Mouse (Mus musculus) cerebellum, adult 9-10 months (tissue): ENCODE data around the gene Lysmd1.
"Not testable (repeated sequence)": the region's sequence is repeated elsewhere in the genome, so short reads cannot be mapped to it uniquely, and the experiment has no call there.

Source experiments
- DNase-seq: peaks from one replicate; pipeline ENCODE4 v3.0.0; 2022

Gene Lysmd1

GRCm38 (mm10) chr3:95133680-95134101 lies at the start of gene Lysmd1, which contains the start of gene Scnm1:
Gene Lysmd1, plus strand, starts transcription at chr3:95134088.
Gene Scnm1, minus strand, starts transcription at chr3:95134011.
- peak; percentile 97 for DNase-seq

GRCm38 (mm10) chr3:95088071-95088470 lies 45.8 kb upstream of the Lysmd1 start:
- no peak for DNase-seq

- no peak for DNase-seq
Measured at GRCm38 (mm10) chr3:95100854-95101253, 33.0 kb upstream of the Lysmd1 start.

- no peak for DNase-seq
Measured at GRCm38 (mm10) chr3:95105121-95105520, 28.8 kb upstream of the Lysmd1 start.

GRCm38 (mm10) chr3:95105586-95106337 lies 28.1 kb upstream of the Lysmd1 start:
- DNase-seq, result no peak

- DNase-seq, result peak; percentile 97
Measured at GRCm38 (mm10) chr3:95106338-95107117, 27.4 kb upstream of the Lysmd1 start, which contains the start of gene Pip5k1a. Gene Pip5k1a, minus strand, starts transcription at chr3:95106930.

GRCm38 (mm10) chr3:95107308-95107707 lies 26.6 kb upstream of the Lysmd1 start:
- DNase-seq, result not testable (repeated sequence)

- no peak for DNase-seq
Measured at GRCm38 (mm10) chr3:95107898-95108297, 26.0 kb upstream of the Lysmd1 start.

GRCm38 (mm10) chr3:95110911-95111726 lies 22.8 kb upstream of the Lysmd1 start, which contains the start of gene Vps72:
Gene Vps72, plus strand, starts transcription at chr3:95111022.
- peak; percentile 83 for DNase-seq

- no peak for DNase-seq
Measured at GRCm38 (mm10) chr3:95112760-95113159, 21.1 kb upstream of the Lysmd1 start.

- DNase-seq, result no peak
Measured at GRCm38 (mm10) chr3:95117751-95118150, 16.1 kb upstream of the Lysmd1 start.

- no peak for DNase-seq
Measured at GRCm38 (mm10) chr3:95121580-95121979, 12.3 kb upstream of the Lysmd1 start.

GRCm38 (mm10) chr3:95124246-95124645 lies 9.6 kb upstream of the Lysmd1 start, which contains the start of gene Tmod4:
Gene Tmod4, plus strand, starts transcription at chr3:95124476.
- DNase-seq, result no peak

- DNase-seq, result no peak
Measured at GRCm38 (mm10) chr3:95124972-95125371, 8.9 kb upstream of the Lysmd1 start.

GRCm38 (mm10) chr3:95129226-95129651 lies 4.6 kb upstream of the Lysmd1 start:
- peak; percentile 75 for DNase-seq

GRCm38 (mm10) chr3:95130081-95130480 lies 3.8 kb upstream of the Lysmd1 start:
- DNase-seq, result no peak

- peak; percentile 37 for DNase-seq
Measured at GRCm38 (mm10) chr3:95132389-95132788, 1.5 kb upstream of the Lysmd1 start.

- DNase-seq, result no peak
Measured at GRCm38 (mm10) chr3:95133176-95133575, 712 bp upstream of the Lysmd1 start.

GRCm38 (mm10) chr3:95134133-95134532 lies 245 bp downstream of the Lysmd1 start:
- not testable (repeated sequence) for DNase-seq

GRCm38 (mm10) chr3:95135023-95135422 lies 1.1 kb downstream of the Lysmd1 start:
- peak; percentile 71 for DNase-seq

GRCm38 (mm10) chr3:95135433-95136052 lies 1.7 kb downstream of the Lysmd1 start:
- no peak for DNase-seq

- DNase-seq, result no peak
Measured at GRCm38 (mm10) chr3:95136336-95136735, 2.4 kb downstream of the Lysmd1 start.
